Mouse (Mus musculus): ENCODE results near the gene Arg2. TPM values are rescaled to one million over a fixed set of nuclear protein-coding genes. Genes with fewer than 3 reads are reported as not detected.
A peak's percentile ranks its signal among the peaks of the same experiment; 100 is the strongest.

Arg2 gene
- polyA plus RNA-seq (2014; fragmentation: Nextera tagmentation; extraction: Ambion mirVana): 0.14 and 0.28 TPM in 2 replicates

- peak within 1 kb of the TSS; percentile 85 for H3K4me2 ChIP-seq (ENCODE audit: low read length)
- H3K27me3 ChIP-seq (ENCODE audit: control insufficient read depth, insufficient read depth, low read length): peaks cover 31% of the 10 kb centered on the region
- no peak within 1 kb of the TSS for H3K27ac ChIP-seq (replicated peaks in 1 of 2; ENCODE audit: control insufficient read depth in 1 of 2, insufficient read depth in 1 of 2, low read depth in 2 of 2, low read length in 2 of 2)
- H3K9me3 ChIP-seq (ENCODE audit: control insufficient read depth, low read length): no peaks in the 10 kb centered on the region
- H3K4me1 ChIP-seq (ENCODE audit: control insufficient read depth in 2 of 2, insufficient read depth in 2 of 2, low read length in 2 of 2): peaks cover 2 to 9% of the 10 kb centered on the region in 2 experiments; a peak in 3 of 4 replicates
- ATAC-seq (ENCODE audit: insufficient number of reproducible peaks, insufficient read depth, low FRiP score, low read depth): no peak
- no peaks in the 10 kb centered on the region for H3K36me3 ChIP-seq (ENCODE audit: control insufficient read depth, insufficient read depth, low read length)
- WGBS: 1% methylated on average over 47 of the region's 47 CpGs
- H3K4me3 ChIP-seq (ENCODE audit: control insufficient read depth in 1 of 2, insufficient read depth in 1 of 2, low read depth in 1 of 2, low read length in 2 of 2): peak within 1 kb of the TSS; percentile 42 to 46
- H3K9ac ChIP-seq (ENCODE audit: low read length): peak within 1 kb of the TSS; percentile 16
Measured at GRCm38 (mm10) chr12:79130299-79131177, at the start of gene Arg2. Gene Arg2, plus strand, starts transcription at chr12:79130777.

- Histone ChIP-seq H3K4me2 (ENCODE audit: low read length) (peak within 1 kb of the TSS; percentile 85), H3K27ac (replicated peaks in 1 of 2; ENCODE audit: control insufficient read depth in 1 of 2, insufficient read depth in 1 of 2, low read depth in 2 of 2, low read length in 2 of 2) (no peak within 1 kb of the TSS), H3K9me3 (ENCODE audit: control insufficient read depth, low read length) (no peaks in the 10 kb centered on the region), H3K4me3 (ENCODE audit: control insufficient read depth in 1 of 2, insufficient read depth in 1 of 2, low read depth in 1 of 2, low read length in 2 of 2) (peak within 1 kb of the TSS; percentile 91 to 98), H3K36me3 (ENCODE audit: control insufficient read depth, insufficient read depth, low read length) (peaks cover 9% of the 10 kb centered on the region; the same call in 1 of the 2 replicates), H3K9ac (ENCODE audit: low read length) (peak within 1 kb of the TSS; percentile 89), H3K27me3 (ENCODE audit: control insufficient read depth, insufficient read depth, low read length) (no peaks in the 10 kb centered on the region), H3K4me1 (ENCODE audit: control insufficient read depth in 2 of 2, insufficient read depth in 2 of 2, low read length in 2 of 2) (peaks cover 0 to 2% of the 10 kb centered on the region in 2 experiments; a peak in 1 of 4 replicates)
- ATAC-seq (ENCODE audit: insufficient number of reproducible peaks, insufficient read depth, low FRiP score, low read depth): peak; percentile 86
- WGBS: under 1% methylated on average over 52 of the region's 53 CpGs
Measured at GRCm38 (mm10) chr12:79089182-79089812, 41.3 kb upstream of the Arg2 start, which contains the start of gene Pigh. Gene Pigh, minus strand, starts transcription at chr12:79089651.

GRCm38 (mm10) chr12:79092569-79092968, 38.0 kb upstream of the Arg2 start:
- Histone ChIP-seq H3K27ac (replicated peaks in 1 of 2; ENCODE audit: control insufficient read depth in 1 of 2, insufficient read depth in 1 of 2, low read depth in 2 of 2, low read length in 2 of 2) (no peak overlapping the region), H3K4me1 (ENCODE audit: control insufficient read depth in 2 of 2, insufficient read depth in 2 of 2, low read length in 2 of 2) (peaks cover 0 to 2% of the 10 kb centered on the region in 2 experiments; a peak in 1 of 4 replicates), H3K9me3 (ENCODE audit: control insufficient read depth, low read length) (no peaks in the 10 kb centered on the region), H3K36me3 (ENCODE audit: control insufficient read depth, insufficient read depth, low read length) (no peaks in the 10 kb centered on the region), H3K4me3 (ENCODE audit: control insufficient read depth in 1 of 2, insufficient read depth in 1 of 2, low read depth in 1 of 2, low read length in 2 of 2) (no peak overlapping the region), H3K9ac (ENCODE audit: low read length) (no peak overlapping the region), H3K27me3 (ENCODE audit: control insufficient read depth, insufficient read depth, low read length) (no peaks in the 10 kb centered on the region), H3K4me2 (ENCODE audit: low read length) (no peak overlapping the region)
- 34% methylated on average over 4 of the region's 4 CpGs for WGBS
- no peak for ATAC-seq (ENCODE audit: insufficient number of reproducible peaks, insufficient read depth, low FRiP score, low read depth)

GRCm38 (mm10) chr12:79097106-79097752, 33.3 kb upstream of the Arg2 start:
- Histone ChIP-seq H3K4me2 (ENCODE audit: low read length) (no peak overlapping the region), H3K27ac (replicated peaks in 1 of 2; ENCODE audit: control insufficient read depth in 1 of 2, insufficient read depth in 1 of 2, low read depth in 2 of 2, low read length in 2 of 2) (no peak overlapping the region), H3K4me1 (ENCODE audit: control insufficient read depth in 2 of 2, insufficient read depth in 2 of 2, low read length in 2 of 2) (peaks cover 4 to 6% of the 10 kb centered on the region in 2 experiments; a peak in 1 of 4 replicates), H3K27me3 (ENCODE audit: control insufficient read depth, insufficient read depth, low read length) (no peaks in the 10 kb centered on the region), H3K9me3 (ENCODE audit: control insufficient read depth, low read length) (no peaks in the 10 kb centered on the region), H3K4me3 (ENCODE audit: control insufficient read depth in 1 of 2, insufficient read depth in 1 of 2, low read depth in 1 of 2, low read length in 2 of 2) (no peak overlapping the region), H3K36me3 (ENCODE audit: control insufficient read depth, insufficient read depth, low read length) (no peaks in the 10 kb centered on the region), H3K9ac (ENCODE audit: low read length) (no peak overlapping the region)
- 60% methylated on average over 3 of the region's 3 CpGs for WGBS
- ATAC-seq (ENCODE audit: insufficient number of reproducible peaks, insufficient read depth, low FRiP score, low read depth): no peak

- no peak for ATAC-seq (ENCODE audit: insufficient number of reproducible peaks, insufficient read depth, low FRiP score, low read depth)
- WGBS: 62% methylated on average over 3 of the region's 3 CpGs
- no peak overlapping the region for H3K27ac ChIP-seq (replicated peaks in 1 of 2; ENCODE audit: control insufficient read depth in 1 of 2, insufficient read depth in 1 of 2, low read depth in 2 of 2, low read length in 2 of 2)
- no peak overlapping the region for H3K4me3 ChIP-seq (ENCODE audit: control insufficient read depth in 1 of 2, insufficient read depth in 1 of 2, low read depth in 1 of 2, low read length in 2 of 2)
- H3K4me2 ChIP-seq (ENCODE audit: low read length): no peak overlapping the region
- H3K4me1 ChIP-seq (ENCODE audit: control insufficient read depth in 2 of 2, insufficient read depth in 2 of 2, low read length in 2 of 2): peaks cover 4 to 6% of the 10 kb centered on the region in 2 experiments; a peak in 1 of 4 replicates
- H3K9me3 ChIP-seq (ENCODE audit: control insufficient read depth, low read length): no peaks in the 10 kb centered on the region
- H3K36me3 ChIP-seq (ENCODE audit: control insufficient read depth, insufficient read depth, low read length): no peaks in the 10 kb centered on the region
- H3K9ac ChIP-seq (ENCODE audit: low read length): no peak overlapping the region
- H3K27me3 ChIP-seq (ENCODE audit: control insufficient read depth, insufficient read depth, low read length): no peaks in the 10 kb centered on the region
Measured at GRCm38 (mm10) chr12:79103773-79104172, 26.8 kb upstream of the Arg2 start.

- H3K27me3 ChIP-seq (ENCODE audit: control insufficient read depth, insufficient read depth, low read length): no peaks in the 10 kb centered on the region
- H3K27ac ChIP-seq (replicated peaks in 1 of 2; ENCODE audit: control insufficient read depth in 1 of 2, insufficient read depth in 1 of 2, low read depth in 2 of 2, low read length in 2 of 2): no peak overlapping the region
- peaks cover 4 to 6% of the 10 kb centered on the region in 2 experiments; a peak in 1 of 4 replicates for H3K4me1 ChIP-seq (ENCODE audit: control insufficient read depth in 2 of 2, insufficient read depth in 2 of 2, low read length in 2 of 2)
- H3K36me3 ChIP-seq (ENCODE audit: control insufficient read depth, insufficient read depth, low read length): no peaks in the 10 kb centered on the region
- H3K9ac ChIP-seq (ENCODE audit: low read length): no peak overlapping the region
- no peak overlapping the region for H3K4me3 ChIP-seq (ENCODE audit: control insufficient read depth in 1 of 2, insufficient read depth in 1 of 2, low read depth in 1 of 2, low read length in 2 of 2)
- 65% methylated on average over 2 of the region's 2 CpGs for WGBS
- H3K4me2 ChIP-seq (ENCODE audit: low read length): no peak overlapping the region
- ATAC-seq (ENCODE audit: insufficient number of reproducible peaks, insufficient read depth, low FRiP score, low read depth): no peak
- H3K9me3 ChIP-seq (ENCODE audit: control insufficient read depth, low read length): no peaks in the 10 kb centered on the region
Measured at GRCm38 (mm10) chr12:79104544-79104943, 26.0 kb upstream of the Arg2 start.

- Histone ChIP-seq H3K4me1 (ENCODE audit: control insufficient read depth in 2 of 2, insufficient read depth in 2 of 2, low read length in 2 of 2) (peaks cover 4 to 6% of the 10 kb centered on the region in 2 experiments; a peak in 1 of 4 replicates), H3K27ac (replicated peaks in 1 of 2; ENCODE audit: control insufficient read depth in 1 of 2, insufficient read depth in 1 of 2, low read depth in 2 of 2, low read length in 2 of 2) (no peak overlapping the region), H3K9me3 (ENCODE audit: control insufficient read depth, low read length) (no peaks in the 10 kb centered on the region), H3K4me2 (ENCODE audit: low read length) (no peak overlapping the region), H3K4me3 (ENCODE audit: control insufficient read depth in 1 of 2, insufficient read depth in 1 of 2, low read depth in 1 of 2, low read length in 2 of 2) (no peak overlapping the region), H3K9ac (ENCODE audit: low read length) (no peak overlapping the region), H3K36me3 (ENCODE audit: control insufficient read depth, insufficient read depth, low read length) (no peaks in the 10 kb centered on the region), H3K27me3 (ENCODE audit: control insufficient read depth, insufficient read depth, low read length) (no peaks in the 10 kb centered on the region)
- no peak for ATAC-seq (ENCODE audit: insufficient number of reproducible peaks, insufficient read depth, low FRiP score, low read depth)
- 76% methylated on average over 5 of the region's 5 CpGs for WGBS
Measured at GRCm38 (mm10) chr12:79105312-79105711, 25.3 kb upstream of the Arg2 start.
